Mouse (Mus musculus) midbrain, embryonic 13.5 days (tissue): ENCODE data around the gene Eif1ad. TPM values are rescaled to one million over a fixed set of nuclear protein-coding genes. Genes with fewer than 3 reads are reported as not detected.
"Not testable (repeated sequence)": the region's sequence is repeated elsewhere in the genome, so short reads cannot be mapped to it uniquely, and the experiment has no call there.

Experiments
- ATAC-seq: fragments of 200-750 bp; cut with Nextera tagmentation; 2 replicates; pipeline ENCODE4 v1.8.0; 2017; ENCODE audit warnings: mild to moderate bottlenecking, moderate TSS enrichment, moderate library complexity
- H3K27ac ChIP-seq: fragments of 300-500 bp; sonication (generic); 2 replicates; pipeline ENCODE4 v1.5.1; 2015; ENCODE audit warnings: inconsistent platforms, mild to moderate bottlenecking, moderate library complexity
- H3K27me3 ChIP-seq: fragments of 300-500 bp; sonication (generic); 2 replicates; pipeline ENCODE4 v1.6.1; 2015; ENCODE audit warnings: mild to moderate bottlenecking, inconsistent platforms
- H3K36me3 ChIP-seq: fragments of 300-500 bp; sonication (generic); 2 replicates; pipeline ENCODE4 v1.6.1; 2015; ENCODE audit warnings: mild to moderate bottlenecking, inconsistent platforms
- H3K4me1 ChIP-seq: fragments of 300-500 bp; sonication (generic); replicated peaks from 2 replicates; pipeline ENCODE4 v1.6.1; 2015; ENCODE audit warnings: inconsistent platforms
- H3K4me2 ChIP-seq: fragments of 300-500 bp; sonication (generic); replicated peaks from 2 replicates; pipeline ENCODE4 v1.6.1; 2015; ENCODE audit warnings: moderate library complexity, mild to moderate bottlenecking, inconsistent platforms
- H3K4me3 ChIP-seq: fragments of 300-500 bp; sonication (generic); replicated peaks from 2 replicates; pipeline ENCODE4 v1.5.1; 2015; ENCODE audit warnings: mild to moderate bottlenecking, inconsistent platforms
- H3K9ac ChIP-seq: fragments of 300-500 bp; sonication (generic); replicated peaks from 2 replicates; pipeline ENCODE4 v1.6.1; 2015; ENCODE audit warnings: mild to moderate bottlenecking, inconsistent platforms
- H3K9me3 ChIP-seq: fragments of 300-500 bp; sonication (generic); 2 replicates; pipeline ENCODE4 v1.6.1; 2016; ENCODE audit warnings: mild to moderate bottlenecking, inconsistent platforms
- WGBS: fragments of 180-500 bp; shearing (Covaris S2); methylation state at CpG from one replicate; pipeline ENCODE4 v1.1.7; 2015; 5-methylcytosine and 5-hydroxymethylcytosine counted together
- polyA plus RNA-seq: library from polyadenylated mRNA; unstranded; fragments of >200 nt; fragmentation: Nextera tagmentation; extraction: Ambion mirVana; gene quantifications from 2 replicates; pipeline ENCODE4 v1.2.1, GENCODE M21; 2015

Gene Eif1ad
- polyA plus RNA-seq, 1 experiment from 2014 or later = 63.7 TPM

- H3K36me3 ChIP-seq = peaks cover 62% of the 10 kb centered on the region
- no peak for ATAC-seq
- H3K4me3 ChIP-seq = no peak overlapping the region
- no peak overlapping the region for H3K4me2 ChIP-seq
- WGBS = 95% methylated on average over 8 of the region's 8 CpGs
- no peaks in the 10 kb centered on the region for H3K27me3 ChIP-seq
- no peak overlapping the region for H3K9ac ChIP-seq
- peaks cover 29% of the 10 kb centered on the region for H3K4me1 ChIP-seq
- no peak overlapping the region for H3K27ac ChIP-seq
- H3K9me3 ChIP-seq = no peaks in the 10 kb centered on the region
These were observed 18.2 kb downstream of the Eif1ad start for GRCm38 (mm10) chr19:5384715-5385114.

GRCm38 (mm10) chr19:5388011-5388441 lies 21.5 kb downstream of the Eif1ad start:
- under 1% methylated on average over 43 of the region's 43 CpGs for WGBS
- no peaks in the 10 kb centered on the region for H3K9me3 ChIP-seq
- peak; percentile 55; the same call in 1 of the 2 replicates for ATAC-seq

GRCm38 (mm10) chr19:5388588-5389242 lies 22.2 kb downstream of the Eif1ad start, which contains the start of gene Sart1:
Gene Sart1, minus strand, starts transcription at chr19:5388703.
- peak within 1 kb of the TSS; percentile 100 for H3K4me3 ChIP-seq
- H3K9me3 ChIP-seq = no peaks in the 10 kb centered on the region
- ATAC-seq = peak; percentile 96
- no peaks in the 10 kb centered on the region for H3K27me3 ChIP-seq
- WGBS = 2% methylated on average over 43 of the region's 43 CpGs
- H3K27ac ChIP-seq = peak within 1 kb of the TSS; percentile 85
- H3K4me2 ChIP-seq = peak within 1 kb of the TSS; percentile 98
- peaks cover 41% of the 10 kb centered on the region for H3K4me1 ChIP-seq
- peak within 1 kb of the TSS; percentile 95 for H3K9ac ChIP-seq
- peaks cover 22% of the 10 kb centered on the region for H3K36me3 ChIP-seq

More at GRCm38 (mm10) chr19:5388011-5388441, 21.5 kb downstream of the Eif1ad start:
- peak overlapping the region; percentile 100 for H3K4me3 ChIP-seq
- H3K9ac ChIP-seq = peak overlapping the region; percentile 95
- no peaks in the 10 kb centered on the region for H3K27me3 ChIP-seq
- peaks cover 41% of the 10 kb centered on the region for H3K4me1 ChIP-seq
- peaks cover 29% of the 10 kb centered on the region for H3K36me3 ChIP-seq
- H3K4me2 ChIP-seq = peak overlapping the region; percentile 98
- H3K27ac ChIP-seq = peak overlapping the region; percentile 85

- H3K4me1 ChIP-seq = peaks cover 41% of the 10 kb centered on the region
- H3K36me3 ChIP-seq = peaks cover 12% of the 10 kb centered on the region
- peak overlapping the region; percentile 98 for H3K4me2 ChIP-seq
- no peaks in the 10 kb centered on the region for H3K27me3 ChIP-seq
- no peak for ATAC-seq
- H3K9ac ChIP-seq = peak overlapping the region; percentile 67; the same call in 1 of the 2 replicates
- H3K27ac ChIP-seq = no peak overlapping the region
- WGBS = 60% methylated on average over 12 of the region's 12 CpGs
- no peaks in the 10 kb centered on the region for H3K9me3 ChIP-seq
- H3K4me3 ChIP-seq = peak overlapping the region; percentile 100
These were observed 23.1 kb downstream of the Eif1ad start for GRCm38 (mm10) chr19:5389647-5390046.

GRCm38 (mm10) chr19:5390416-5390815 lies 23.9 kb downstream of the Eif1ad start:
- H3K27me3 ChIP-seq = no peaks in the 10 kb centered on the region
- H3K4me3 ChIP-seq = peak overlapping the region; percentile 100; the same call in 1 of the 2 replicates
- peaks cover 40% of the 10 kb centered on the region for H3K4me1 ChIP-seq
- ATAC-seq = no peak
- no peak overlapping the region for H3K27ac ChIP-seq
- WGBS = 86% methylated on average over 8 of the region's 8 CpGs
- peak overlapping the region; percentile 67; the same call in 1 of the 2 replicates for H3K9ac ChIP-seq
- peaks cover 5% of the 10 kb centered on the region for H3K36me3 ChIP-seq
- no peaks in the 10 kb centered on the region for H3K9me3 ChIP-seq
- peak overlapping the region; percentile 98 for H3K4me2 ChIP-seq

- no peak overlapping the region for H3K4me3 ChIP-seq
These were observed 26.4 kb downstream of the Eif1ad start for GRCm38 (mm10) chr19:5392892-5393291.

GRCm38 (mm10) chr19:5394168-5394567 lies 27.6 kb downstream of the Eif1ad start:
- no peak overlapping the region for H3K4me2 ChIP-seq
- peaks cover 17% of the 10 kb centered on the region for H3K4me1 ChIP-seq
- no peak overlapping the region for H3K27ac ChIP-seq
- no peak overlapping the region for H3K9ac ChIP-seq
- no peak for ATAC-seq
- no peaks in the 10 kb centered on the region for H3K9me3 ChIP-seq
- no peaks in the 10 kb centered on the region for H3K36me3 ChIP-seq
- no peaks in the 10 kb centered on the region for H3K27me3 ChIP-seq
- no peak overlapping the region for H3K4me3 ChIP-seq
- WGBS = 58% methylated on average over 10 of the region's 10 CpGs

More at GRCm38 (mm10) chr19:5392892-5393291, 26.4 kb downstream of the Eif1ad start:
- Histone ChIP-seq H3K36me3 (no peaks in the 10 kb centered on the region), H3K27ac (no peak overlapping the region), H3K4me1 (peaks cover 19% of the 10 kb centered on the region), H3K9ac (no peak overlapping the region), H3K9me3 (no peaks in the 10 kb centered on the region), H3K4me2 (no peak overlapping the region), H3K27me3 (no peaks in the 10 kb centered on the region)
- 54% methylated on average over 4 of the region's 4 CpGs for WGBS
- no peak for ATAC-seq

- Histone ChIP-seq H3K4me1 (peaks cover 5% of the 10 kb centered on the region), H3K27ac (no peak overlapping the region), H3K9ac (no peak overlapping the region), H3K4me3 (no peak overlapping the region), H3K27me3 (no peaks in the 10 kb centered on the region), H3K36me3 (no peaks in the 10 kb centered on the region), H3K4me2 (no peak overlapping the region), H3K9me3 (no peaks in the 10 kb centered on the region)
- 67% methylated on average over 4 of the region's 4 CpGs for WGBS
- ATAC-seq = no peak
These were observed 28.8 kb downstream of the Eif1ad start for GRCm38 (mm10) chr19:5395371-5395770.

GRCm38 (mm10) chr19:5401073-5401472 lies 34.5 kb downstream of the Eif1ad start:
- 75% methylated on average over 4 of the region's 4 CpGs for WGBS
- not testable (repeated sequence) for ATAC-seq, H3K4me2 ChIP-seq, H3K9me3 ChIP-seq, H3K4me3 ChIP-seq, H3K27ac ChIP-seq, H3K9ac ChIP-seq, H3K4me1 ChIP-seq, H3K27me3 ChIP-seq, H3K36me3 ChIP-seq

- no peak for ATAC-seq
- no peaks in the 10 kb centered on the region for H3K9me3 ChIP-seq
- WGBS = 77% methylated on average over 8 of the region's 8 CpGs
- H3K4me2 ChIP-seq = no peak within 1 kb of the TSS
- no peak within 1 kb of the TSS for H3K27ac ChIP-seq
- no peaks in the 10 kb centered on the region for H3K36me3 ChIP-seq
- H3K4me1 ChIP-seq = peaks cover 10% of the 10 kb centered on the region
- H3K9ac ChIP-seq = no peak within 1 kb of the TSS
- no peaks in the 10 kb centered on the region for H3K27me3 ChIP-seq
- no peak within 1 kb of the TSS for H3K4me3 ChIP-seq
These were observed 35.8 kb downstream of the Eif1ad start, which contains the start of gene Tsga10ip for GRCm38 (mm10) chr19:5402293-5402692. Gene Tsga10ip, minus strand, starts transcription at chr19:5402526.

- Histone ChIP-seq H3K27ac (peak overlapping the region; percentile 65), H3K4me1 (peaks cover 21% of the 10 kb centered on the region), H3K9ac (peak overlapping the region; percentile 58), H3K36me3 (no peaks in the 10 kb centered on the region), H3K27me3 (no peaks in the 10 kb centered on the region), H3K4me3 (peak overlapping the region; percentile 38), H3K4me2 (peak overlapping the region; percentile 58), H3K9me3 (no peaks in the 10 kb centered on the region)
- no peak for ATAC-seq
- WGBS = 31% methylated on average over 7 of the region's 7 CpGs
These were observed 39.4 kb downstream of the Eif1ad start for GRCm38 (mm10) chr19:5405924-5406323.

- H3K36me3 ChIP-seq, H3K9me3 ChIP-seq, H3K27me3 ChIP-seq: not testable (repeated sequence)
- ATAC-seq = peak; percentile 90
- 21% methylated on average over 24 of the region's 25 CpGs for WGBS
- H3K27ac ChIP-seq = peak overlapping the region; percentile 88
- peak overlapping the region; percentile 77 for H3K9ac ChIP-seq
- H3K4me1 ChIP-seq = peaks cover 21% of the 10 kb centered on the region
- peak overlapping the region; percentile 81 for H3K4me2 ChIP-seq
- H3K4me3 ChIP-seq = peak overlapping the region; percentile 62
These were observed 40.1 kb downstream of the Eif1ad start for GRCm38 (mm10) chr19:5406531-5407126.
